Mouse (Mus musculus) C2C12 (cell line): ENCODE data around the gene Gdf3.

Experiments
- CTCF ChIP-seq: IDR thresholded peaks from one replicate; pipeline ENCODE4 v1.5.1; 2011; ENCODE audit not compliant: control insufficient read depth, insufficient read depth, insufficient read length
- MAX ChIP-seq: IDR thresholded peaks from one replicate; pipeline ENCODE4 v1.6.1; 2011; ENCODE audit warnings: mild to moderate bottlenecking, control low read depth

GRCm38 (mm10) chr6:122607700-122608099, 2.2 kb downstream of the Gdf3 start:
- TF ChIP-seq MAX (no peak), CTCF (no peak)
